Mouse (Mus musculus) cortical plate, adult 2 months (tissue): ENCODE results near the gene Slc12a5.

ENCODE experiments used
- CTCF ChIP-seq: fragments of 200-500 bp; IDR thresholded peaks from 2 replicates; pipeline ENCODE4 v1.5.1; 2011; ENCODE audit warnings: mild to moderate bottlenecking, control low read depth, low read length; ENCODE audit not compliant: insufficient read depth; ENCODE audit errors: extremely low read depth
- POLR2A ChIP-seq: fragments of 200-500 bp; IDR thresholded peaks from 2 replicates; pipeline ENCODE4 v1.6.1; 2011; ENCODE audit warnings: mild to moderate bottlenecking, low read length, control low read depth; ENCODE audit not compliant: insufficient read depth; ENCODE audit errors: extremely low read depth

DNA sequence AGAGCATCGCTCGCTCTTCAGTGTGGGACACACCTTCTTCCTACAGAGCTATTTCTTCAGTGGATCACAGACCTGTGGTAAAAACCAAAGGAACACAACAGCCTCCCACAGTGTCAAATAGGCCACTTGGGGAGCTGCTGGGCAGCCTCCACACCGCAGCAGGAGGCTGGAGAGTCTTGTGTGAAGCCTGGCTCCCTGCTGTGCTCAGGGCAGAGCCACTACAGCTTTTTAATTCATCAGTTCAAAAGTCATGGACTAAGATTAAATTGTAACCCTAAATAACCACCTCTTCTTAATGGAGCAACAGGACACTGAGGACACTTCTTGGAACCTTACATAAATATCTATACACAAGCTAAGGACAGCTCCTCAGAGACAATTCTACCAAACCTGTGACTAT lies 42.5 kb downstream of the Slc12a5 start:
- TF ChIP-seq POLR2A: no peak
- no peak for TF ChIP-seq CTCF
